Mouse (Mus musculus): ENCODE measurements around the gene Tmem240.
"Not testable (repeated sequence)": the region's sequence is repeated elsewhere in the genome, so short reads cannot be mapped to it uniquely, and the experiment has no call there.

Tmem240 gene

DNA sequence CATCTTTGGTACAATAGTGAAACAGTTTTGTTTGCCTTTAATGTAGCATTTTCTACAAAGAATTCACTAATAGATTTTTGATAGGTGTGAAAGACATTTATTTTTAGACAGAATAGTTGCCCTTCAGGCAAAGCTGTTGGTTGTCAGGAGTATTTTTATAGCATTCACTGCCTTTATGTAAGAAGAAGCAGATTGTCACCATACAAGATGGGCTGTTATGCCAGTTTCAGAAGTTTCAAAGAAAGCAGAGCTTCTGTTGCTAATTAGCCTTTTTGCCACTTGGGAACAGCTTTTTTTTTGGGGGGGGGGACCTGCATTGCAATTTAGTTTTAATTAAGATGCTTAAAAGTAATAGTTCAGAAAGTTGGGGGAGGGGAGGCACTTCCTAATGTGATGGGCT, 25.6 kb upstream of the Tmem240 start:
- Histone ChIP-seq H3K36me3 (ENCODE audit: control insufficient read depth, insufficient read depth, low read length, poor library complexity, severe bottlenecking) (no peaks in the 10 kb centered on the region), H3K27me3 (ENCODE audit: control insufficient read depth, insufficient read depth, low read length, poor library complexity, severe bottlenecking) (no peaks in the 10 kb centered on the region)
- no peak for DNase-seq (ENCODE audit: low read depth, low spot score)

DNA sequence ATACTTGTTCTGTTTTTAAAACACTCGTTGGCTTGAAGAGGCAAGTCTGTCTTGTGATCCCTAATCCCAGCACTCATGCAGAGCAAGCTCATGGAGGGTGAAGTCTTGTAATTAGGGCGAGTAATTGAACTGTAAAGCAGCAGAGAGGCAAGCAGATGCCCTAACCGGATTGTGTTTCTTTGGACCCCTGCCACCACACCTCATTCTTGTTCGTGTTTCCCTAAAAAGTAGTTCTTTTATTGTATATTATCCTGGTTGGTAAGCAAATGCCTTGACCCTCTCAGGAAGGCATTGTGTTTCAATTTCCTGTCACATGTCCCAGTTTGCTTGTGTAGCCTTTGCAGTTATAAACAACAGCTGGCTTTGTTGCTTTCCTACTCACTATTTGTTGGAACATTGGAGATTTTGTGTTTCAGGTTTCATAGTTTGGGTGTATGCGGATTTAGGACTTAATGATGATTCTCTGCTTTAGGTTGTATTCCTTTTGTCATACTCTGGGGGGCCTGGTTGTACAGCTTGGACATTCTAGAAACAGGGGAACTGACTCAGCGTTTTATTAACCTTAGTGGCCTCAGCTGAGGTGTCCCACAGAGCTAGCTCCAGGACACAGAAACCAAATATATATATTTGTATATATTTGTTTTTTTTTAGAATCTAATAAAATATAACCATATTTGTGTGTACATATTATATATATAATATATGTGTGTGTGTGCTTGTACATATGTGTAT, 23.9 kb upstream of the Tmem240 start:
- H3K27me3 ChIP-seq (ENCODE audit: control insufficient read depth, insufficient read depth, low read length, poor library complexity, severe bottlenecking), result no peaks in the 10 kb centered on the region
- H3K36me3 ChIP-seq (ENCODE audit: control insufficient read depth, insufficient read depth, low read length, poor library complexity, severe bottlenecking), result peaks cover 3% of the 10 kb centered on the region; the same call in 1 of the 2 replicates
- DNase-seq (ENCODE audit: low read depth, low spot score), result no peak

DNA sequence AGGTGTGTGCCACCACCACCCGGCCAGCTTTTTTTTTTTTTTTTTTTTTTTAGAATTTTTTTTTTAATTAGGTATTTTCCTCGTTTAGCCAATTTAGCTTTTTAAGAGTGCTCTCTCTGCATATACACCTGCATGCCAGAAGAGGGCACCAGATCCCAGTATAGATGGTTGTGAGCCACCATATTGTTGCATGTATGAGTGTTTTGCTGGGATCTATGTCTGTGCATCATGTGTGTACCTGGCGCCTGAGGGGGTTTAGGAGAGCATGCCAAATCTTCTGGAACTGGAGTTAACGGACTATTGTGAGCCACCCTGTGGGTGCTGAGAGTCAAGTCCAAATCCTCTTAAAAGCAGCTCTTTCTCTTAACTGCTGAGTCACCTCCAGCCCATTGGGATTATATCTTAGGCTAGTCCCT, 12.9 kb upstream of the Tmem240 start:
- peak; percentile 57 for DNase-seq (ENCODE audit: low read depth, low spot score)
- H3K27me3 ChIP-seq (ENCODE audit: control insufficient read depth, insufficient read depth, low read length, poor library complexity, severe bottlenecking), result no peaks in the 10 kb centered on the region
- H3K36me3 ChIP-seq (ENCODE audit: control insufficient read depth, insufficient read depth, low read length, poor library complexity, severe bottlenecking), result peaks cover 2% of the 10 kb centered on the region; the same call in 1 of the 2 replicates

DNA sequence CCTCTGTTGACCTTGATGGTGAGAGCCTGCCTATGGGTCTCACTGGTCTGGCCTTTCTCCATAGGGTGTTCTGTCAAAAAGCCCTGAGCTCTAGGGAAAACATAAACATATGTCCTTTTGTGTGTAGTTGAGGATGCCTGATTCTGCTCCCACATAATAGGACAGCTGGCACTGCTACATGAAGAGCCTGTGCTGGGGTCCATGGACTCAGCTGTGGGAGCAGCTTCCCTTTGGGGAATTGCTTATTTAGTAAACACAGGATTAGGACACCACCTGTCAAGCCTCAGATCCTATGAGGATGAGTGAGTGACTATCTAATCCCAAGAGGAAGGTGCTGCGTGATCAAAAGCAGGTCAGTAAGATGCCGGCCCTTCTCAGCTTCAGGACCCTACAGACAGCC, 6.6 kb upstream of the Tmem240 start:
- H3K36me3 ChIP-seq (ENCODE audit: control insufficient read depth, insufficient read depth, low read length, poor library complexity, severe bottlenecking), result no peaks in the 10 kb centered on the region; the same call in 1 of the 2 replicates
- no peak for DNase-seq (ENCODE audit: low read depth, low spot score)

DNA sequence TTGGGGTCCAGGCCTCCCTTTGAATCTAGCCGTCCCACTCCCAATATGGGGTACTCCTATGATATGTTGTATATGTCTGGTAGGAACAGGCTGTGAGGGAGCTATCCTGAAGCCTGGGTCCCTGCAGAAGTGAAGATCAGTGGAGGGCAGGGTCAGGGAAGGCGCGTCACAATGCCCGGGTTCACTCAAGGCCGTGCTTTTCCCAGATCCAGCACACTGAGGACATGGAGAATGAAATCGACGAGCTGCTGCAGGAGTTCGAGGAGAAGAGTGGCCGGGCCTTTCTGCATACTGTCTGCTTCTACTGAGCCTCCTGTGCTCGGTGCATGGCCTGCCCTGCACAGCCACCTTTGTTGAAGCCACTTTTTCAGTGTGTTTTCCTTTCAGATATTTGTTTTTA, 1.3 kb upstream of the Tmem240 start:
- no peak for DNase-seq (ENCODE audit: low read depth, low spot score)
- Histone ChIP-seq H3K27me3 (ENCODE audit: control insufficient read depth, insufficient read depth, low read length, poor library complexity, severe bottlenecking) (no peaks in the 10 kb centered on the region), H3K36me3 (ENCODE audit: control insufficient read depth, insufficient read depth, low read length, poor library complexity, severe bottlenecking) (no peaks in the 10 kb centered on the region; the same call in 1 of the 2 replicates)

More for the DNA sequence above, 6.6 kb upstream of the Tmem240 start:
- H3K27me3 ChIP-seq (ENCODE audit: control insufficient read depth, insufficient read depth, low read length, poor library complexity, severe bottlenecking), result no peaks in the 10 kb centered on the region

DNA sequence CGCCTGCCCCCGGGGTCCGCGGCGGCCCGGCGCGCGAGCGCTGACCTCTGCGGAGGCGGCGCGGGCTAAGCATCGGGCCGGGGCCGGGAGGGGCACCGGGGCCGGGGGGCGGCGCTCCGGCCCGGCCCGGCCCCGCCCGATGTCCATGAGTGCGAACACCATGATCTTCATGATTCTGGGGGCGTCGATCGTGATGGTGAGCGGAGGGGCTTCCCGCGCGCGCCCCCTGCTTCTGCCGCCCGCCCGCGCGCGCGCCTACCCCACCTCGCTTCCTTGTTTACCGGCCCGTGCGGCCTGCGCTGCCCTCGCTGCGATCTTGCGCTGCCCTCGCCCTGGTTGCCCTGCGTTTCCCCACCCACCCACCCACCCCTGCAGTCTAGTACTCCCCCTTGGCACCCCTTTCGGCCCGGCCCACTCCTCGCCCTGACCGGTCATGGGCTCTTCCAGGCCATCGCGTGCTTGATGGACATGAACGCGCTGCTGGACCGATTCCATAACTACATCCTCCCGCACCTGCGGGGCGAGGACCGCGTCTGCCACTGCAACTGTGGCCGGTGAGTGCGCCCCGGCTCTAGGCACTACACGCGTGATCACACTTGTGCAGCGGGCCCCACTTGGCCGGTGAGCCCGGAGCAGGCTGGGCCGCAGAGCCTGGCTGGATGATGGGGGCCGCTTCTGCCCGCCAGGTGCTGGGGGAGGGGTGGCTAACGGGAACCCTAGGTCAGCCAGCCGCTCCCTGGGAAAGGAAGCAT, 527 bp downstream of the Tmem240 start:
- no peaks in the 10 kb centered on the region for H3K27me3 ChIP-seq (ENCODE audit: control insufficient read depth, insufficient read depth, low read length, poor library complexity, severe bottlenecking)
- peak; percentile 45 for DNase-seq (ENCODE audit: low read depth, low spot score)
- no peaks in the 10 kb centered on the region for H3K36me3 ChIP-seq (ENCODE audit: control insufficient read depth, insufficient read depth, low read length, poor library complexity, severe bottlenecking)

DNA sequence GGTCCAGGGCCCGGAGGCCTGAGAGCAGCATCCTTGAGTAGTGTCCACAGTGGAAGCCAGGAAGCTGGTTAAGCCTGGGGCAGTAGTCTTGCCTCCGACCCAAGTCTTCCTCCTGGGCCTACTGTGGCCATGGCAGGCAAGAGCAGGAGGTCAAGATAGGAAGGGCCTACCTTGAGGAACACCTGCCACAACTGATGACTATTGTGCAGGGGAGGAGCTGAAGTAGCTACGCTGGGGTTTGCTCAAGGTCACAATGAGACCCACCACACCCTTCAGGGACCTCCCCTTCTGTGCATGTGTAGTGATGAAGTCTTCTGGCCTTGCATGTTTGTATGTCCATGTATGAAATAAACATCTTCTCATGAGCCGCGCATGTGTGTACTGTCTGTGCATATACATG, 1.2 kb downstream of the Tmem240 start:
- H3K27me3 ChIP-seq (ENCODE audit: control insufficient read depth, insufficient read depth, low read length, poor library complexity, severe bottlenecking), result no peaks in the 10 kb centered on the region
- DNase-seq (ENCODE audit: low read depth, low spot score), result peak; percentile 16
- H3K36me3 ChIP-seq (ENCODE audit: control insufficient read depth, insufficient read depth, low read length, poor library complexity, severe bottlenecking), result no peaks in the 10 kb centered on the region; the same call in 1 of the 2 replicates

DNA sequence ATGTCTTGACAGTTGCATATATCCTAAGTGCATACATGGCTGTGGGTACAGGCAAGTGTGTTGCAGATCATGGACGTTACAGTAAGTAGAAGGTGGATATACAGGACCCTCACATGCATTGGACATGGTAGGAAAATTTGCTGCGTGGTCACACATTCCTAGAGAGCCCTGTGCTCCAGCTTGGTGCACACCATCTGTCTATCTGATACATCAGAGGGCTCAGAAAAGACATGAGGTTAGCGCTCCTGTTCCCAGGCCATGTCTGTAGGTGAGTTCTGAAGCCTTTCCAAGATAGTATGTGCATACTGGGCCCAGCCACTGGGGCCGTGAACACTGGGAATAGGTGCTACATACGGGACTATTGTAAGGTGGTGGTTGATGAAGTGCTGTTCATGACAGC, 1.8 kb downstream of the Tmem240 start:
- DNase-seq (ENCODE audit: low read depth, low spot score), result no peak
- Histone ChIP-seq H3K27me3 (ENCODE audit: control insufficient read depth, insufficient read depth, low read length, poor library complexity, severe bottlenecking) (no peaks in the 10 kb centered on the region), H3K36me3 (ENCODE audit: control insufficient read depth, insufficient read depth, low read length, poor library complexity, severe bottlenecking) (no peaks in the 10 kb centered on the region; the same call in 1 of the 2 replicates)

DNA sequence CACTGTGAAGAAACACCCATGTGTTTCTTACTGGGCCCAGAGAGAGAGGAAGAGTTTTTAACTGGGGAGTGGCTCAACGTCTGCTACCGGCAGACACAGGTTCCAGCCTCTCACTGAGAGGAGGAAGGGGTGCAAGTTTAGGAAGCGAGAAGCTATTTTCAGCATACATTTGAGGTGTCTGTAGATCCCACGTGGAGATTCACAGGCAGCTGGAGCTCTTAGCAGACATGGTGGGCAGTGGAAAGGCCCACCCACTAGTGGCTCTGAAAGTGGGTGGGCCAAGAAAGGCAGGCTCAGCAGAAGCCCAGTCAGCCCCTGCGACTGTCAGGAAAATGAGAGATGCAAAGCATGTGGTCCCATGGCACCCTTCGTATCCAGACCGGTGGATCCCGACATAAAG, 3.7 kb downstream of the Tmem240 start:
- H3K27me3 ChIP-seq (ENCODE audit: control insufficient read depth, insufficient read depth, low read length, poor library complexity, severe bottlenecking), result no peaks in the 10 kb centered on the region
- H3K36me3 ChIP-seq (ENCODE audit: control insufficient read depth, insufficient read depth, low read length, poor library complexity, severe bottlenecking), result no peaks in the 10 kb centered on the region; the same call in 1 of the 2 replicates
- DNase-seq (ENCODE audit: low read depth, low spot score), result no peak

DNA sequence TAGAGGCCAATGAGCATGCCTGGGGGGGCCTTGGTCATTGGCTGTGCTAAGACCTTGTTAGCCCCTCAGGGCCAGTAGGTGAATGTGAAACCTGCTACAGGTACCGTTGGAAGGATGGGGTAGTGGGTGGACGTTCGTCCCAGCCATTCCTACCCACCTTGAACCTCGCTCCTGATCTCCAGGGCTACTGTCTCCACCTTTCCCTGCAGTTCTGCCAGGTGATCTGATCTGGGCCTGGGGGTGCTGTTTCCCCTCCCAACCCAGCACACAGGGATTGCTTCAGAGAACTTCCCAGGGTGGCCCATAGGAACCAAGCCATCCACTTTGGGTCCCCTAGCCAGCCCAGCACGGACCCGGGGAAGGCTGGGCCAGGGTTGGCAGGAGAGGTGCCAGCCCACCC, 4.6 kb downstream of the Tmem240 start:
- Histone ChIP-seq H3K27me3 (ENCODE audit: control insufficient read depth, insufficient read depth, low read length, poor library complexity, severe bottlenecking) (no peaks in the 10 kb centered on the region), H3K36me3 (ENCODE audit: control insufficient read depth, insufficient read depth, low read length, poor library complexity, severe bottlenecking) (no peaks in the 10 kb centered on the region; the same call in 1 of the 2 replicates)
- no peak for DNase-seq (ENCODE audit: low read depth, low spot score)

DNA sequence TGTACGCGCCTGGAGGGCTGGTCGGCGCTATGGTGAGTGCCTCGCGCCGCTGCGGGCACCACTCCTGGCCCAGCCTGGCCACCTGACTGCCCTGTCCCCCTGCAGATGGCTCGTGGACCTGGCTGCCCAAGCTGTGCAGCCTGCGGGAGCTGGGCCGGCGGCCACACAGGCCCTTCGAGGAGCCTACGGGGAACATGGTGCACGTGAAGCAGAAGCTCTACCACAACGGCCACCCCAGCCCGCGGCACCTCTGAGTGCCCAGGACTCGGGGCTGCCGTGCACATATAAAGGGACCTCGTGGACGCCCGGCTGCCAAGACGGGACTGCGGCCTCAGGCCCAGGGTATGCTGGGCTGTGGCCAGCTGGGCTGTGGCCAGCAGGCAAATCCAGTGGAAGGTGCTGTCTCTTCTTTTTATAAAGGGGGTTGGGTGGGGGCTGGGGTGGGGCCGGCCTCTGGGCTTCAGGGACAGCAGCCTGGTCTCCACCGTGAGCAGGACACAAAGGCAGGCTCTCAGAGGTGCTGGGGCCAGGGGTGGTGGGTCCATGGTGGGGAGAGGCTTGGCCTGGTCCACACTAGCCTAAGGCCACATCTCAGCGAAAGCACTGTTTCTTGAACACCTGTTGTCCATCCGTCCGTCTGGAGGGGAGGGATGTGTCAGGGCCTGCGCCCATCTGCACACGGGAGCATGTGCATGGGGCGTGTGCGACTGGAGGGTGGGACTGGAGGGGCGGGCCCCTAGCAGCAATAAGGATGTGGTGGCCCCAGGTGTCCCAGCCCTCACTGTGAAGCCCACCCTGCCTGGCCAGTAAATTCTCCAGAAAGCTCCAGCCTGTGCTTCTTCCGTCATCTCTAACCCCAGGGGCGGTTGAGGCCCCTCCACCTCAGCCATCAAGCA, 5.4 kb downstream of the Tmem240 start:
- Histone ChIP-seq H3K36me3 (ENCODE audit: control insufficient read depth, insufficient read depth, low read length, poor library complexity, severe bottlenecking) (no peaks in the 10 kb centered on the region; the same call in 1 of the 2 replicates), H3K27me3 (ENCODE audit: control insufficient read depth, insufficient read depth, low read length, poor library complexity, severe bottlenecking) (no peaks in the 10 kb centered on the region)
- no peak for DNase-seq (ENCODE audit: low read depth, low spot score)

DNA sequence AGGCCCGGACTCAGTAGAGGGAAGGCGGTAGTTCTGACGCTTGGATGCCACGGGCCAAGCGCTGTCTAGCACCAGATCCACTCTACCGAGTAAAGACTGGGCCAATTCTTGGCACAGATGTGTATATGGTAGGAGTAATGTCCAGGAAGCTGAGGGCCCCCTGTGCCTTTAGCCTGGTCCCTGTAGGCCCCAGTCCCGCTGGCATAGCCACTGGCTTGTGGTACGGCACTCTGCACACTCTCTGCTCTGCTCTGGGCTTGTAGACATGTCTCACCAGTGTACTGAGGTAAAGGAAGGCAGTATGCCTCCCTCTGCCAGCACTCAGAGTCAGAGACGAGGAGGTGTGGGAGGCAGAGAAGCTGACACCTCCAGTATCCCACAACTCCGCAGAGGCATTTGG, 6.1 kb downstream of the Tmem240 start:
- H3K36me3 ChIP-seq (ENCODE audit: control insufficient read depth, insufficient read depth, low read length, poor library complexity, severe bottlenecking); DNase-seq (ENCODE audit: low read depth, low spot score); H3K27me3 ChIP-seq (ENCODE audit: control insufficient read depth, insufficient read depth, low read length, poor library complexity, severe bottlenecking): not testable (repeated sequence)

DNA sequence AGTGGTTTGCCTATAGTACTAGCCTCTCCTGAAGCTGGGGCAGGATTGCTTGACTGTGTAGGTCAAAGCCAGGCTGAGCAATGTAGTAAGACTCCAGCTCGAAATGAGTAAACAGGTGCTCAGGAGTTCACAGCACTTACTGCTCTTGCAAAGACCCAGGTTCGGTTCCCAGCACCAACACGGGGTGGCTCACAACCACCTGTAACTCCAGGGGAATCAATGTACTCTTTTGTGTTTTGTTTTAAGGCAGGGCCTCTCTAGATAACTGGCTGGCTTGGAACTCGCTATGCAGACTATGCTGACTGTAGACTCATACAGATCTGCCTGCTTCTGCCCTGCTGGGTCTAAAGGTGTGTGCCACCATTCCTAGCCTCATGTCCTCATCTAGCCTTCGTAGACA, 8.1 kb downstream of the Tmem240 start:
- Histone ChIP-seq H3K27me3 (ENCODE audit: control insufficient read depth, insufficient read depth, low read length, poor library complexity, severe bottlenecking) (no peaks in the 10 kb centered on the region), H3K36me3 (ENCODE audit: control insufficient read depth, insufficient read depth, low read length, poor library complexity, severe bottlenecking) (peaks cover 1% of the 10 kb centered on the region; the same call in 1 of the 2 replicates)
- DNase-seq (ENCODE audit: low read depth, low spot score), result no peak

DNA sequence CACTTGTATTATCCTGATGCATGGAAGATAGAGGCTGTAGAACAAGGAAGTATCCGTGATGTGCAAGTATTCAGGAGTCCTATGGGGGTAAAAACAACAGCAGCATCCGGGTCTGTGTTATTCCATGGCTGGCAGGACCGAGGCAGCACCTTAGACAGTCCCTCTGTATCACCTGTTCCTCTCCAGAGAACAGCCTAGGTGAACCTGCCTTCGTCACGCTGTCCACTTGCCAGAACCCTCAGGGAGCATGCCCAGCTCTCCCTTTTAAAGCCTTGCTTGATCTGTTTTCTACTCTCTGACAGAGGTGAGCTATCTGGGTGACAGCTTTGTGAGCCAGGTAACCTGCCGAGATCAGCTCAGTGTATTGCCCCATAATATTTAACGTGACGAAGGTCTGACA, 9.9 kb downstream of the Tmem240 start:
- Histone ChIP-seq H3K36me3 (ENCODE audit: control insufficient read depth, insufficient read depth, low read length, poor library complexity, severe bottlenecking) (peaks cover 1% of the 10 kb centered on the region), H3K27me3 (ENCODE audit: control insufficient read depth, insufficient read depth, low read length, poor library complexity, severe bottlenecking) (no peaks in the 10 kb centered on the region)
- DNase-seq (ENCODE audit: low read depth, low spot score), result no peak

All from splenic B cell, adult 2 months (primary cell).